Comparison of ENCODE assay signal across 18 mouse cellular contexts in the genomic region with DNA sequence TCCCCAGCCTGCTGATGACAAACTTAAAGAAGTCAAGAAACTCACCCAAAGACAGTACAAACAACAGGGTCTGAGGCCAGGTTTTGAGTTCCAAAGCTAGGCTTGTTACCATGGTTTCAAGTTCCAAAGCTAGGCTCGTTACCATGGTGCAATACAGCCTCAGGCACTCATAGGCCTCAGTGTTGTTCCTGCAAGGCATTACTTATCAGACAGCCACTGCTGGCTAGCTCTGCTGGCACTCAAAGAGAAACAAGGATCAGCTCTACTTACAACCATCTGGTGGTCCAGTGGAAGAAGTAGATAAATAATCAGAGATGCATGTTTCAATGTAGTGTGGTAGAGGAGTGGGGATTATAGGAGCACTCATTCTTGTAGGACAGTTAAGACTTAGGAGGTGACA.
DNase-seq lines count a peak whose midpoint lies in the region; ATAC-seq and TF ChIP-seq lines count a peak whose summit lies in the region.
"Had no signal": no experiment of that assay in that cellular context is flagged by ENCODE, and none has a peak within 500 bp of the region (broad histone marks: within the 10 kb centered on the region; RNA-seq: fewer than 3 reads in every experiment).

No protein-coding gene starts in this region.

- no peaks in the 10 kb centered on the region for H3K36me3 ChIP-seq in forebrain, embryonic 14.5 days (ENCODE audit: control insufficient read depth, insufficient read depth, low read length)
- H3K36me3 ChIP-seq in forebrain, embryonic 12.5 days (replicated peaks): no peaks in the 10 kb centered on the region
- H3K36me3 ChIP-seq in midbrain, embryonic 10.5 days: no peaks in the 10 kb centered on the region
- no peaks in the 10 kb centered on the region for H3K36me3 ChIP-seq in midbrain, postnatal 0 days (ENCODE audit: insufficient read depth, low read length)
- H3K36me3 ChIP-seq in embryonic facial prominence, embryonic 11.5 days (replicated peaks; ENCODE audit: control insufficient read depth, insufficient read depth, low read depth, low read length): no peaks in the 10 kb centered on the region
- H3K36me3 ChIP-seq: intestine, embryonic 15.5 days had no signal

- TF ChIP-seq CTCF in midbrain, postnatal 0 days (IDR thresholded peaks at IDR 0.05): no peak

- no peak overlapping the region for H3K4me2 ChIP-seq in forebrain, embryonic 14.5 days (ENCODE audit: low read length)
- no peak overlapping the region for H3K4me2 ChIP-seq in forebrain, embryonic 12.5 days
- H3K4me2 ChIP-seq in midbrain, postnatal 0 days (ENCODE audit: low read depth, low read length, poor library complexity, severe bottlenecking): no peak overlapping the region
- H3K4me2 ChIP-seq in embryonic facial prominence, embryonic 11.5 days (ENCODE audit: low read depth, low read length): no peak overlapping the region
- H3K4me2 ChIP-seq: heart, embryonic 11.5 days; intestine, embryonic 15.5 days had no signal

- H3K27me3 ChIP-seq in forebrain, embryonic 14.5 days (replicated peaks; ENCODE audit: control insufficient read depth, insufficient read depth, low read length): no peaks in the 10 kb centered on the region
- peaks cover 57% of the 10 kb centered on the region for H3K27me3 ChIP-seq in forebrain, embryonic 12.5 days
- peaks cover 98% of the 10 kb centered on the region for H3K27me3 ChIP-seq in midbrain, embryonic 10.5 days (ENCODE audit: low read depth, poor library complexity, severe bottlenecking)
- no peaks in the 10 kb centered on the region; the same call in 1 of the 2 replicates for H3K27me3 ChIP-seq in midbrain, postnatal 0 days (ENCODE audit: insufficient read depth, low read length)
- no peaks in the 10 kb centered on the region; the same call in 1 of the 2 replicates for H3K27me3 ChIP-seq in embryonic facial prominence, embryonic 11.5 days (ENCODE audit: control insufficient read depth, insufficient read depth, low read length)
- H3K27me3 ChIP-seq: intestine, embryonic 15.5 days had no signal

- peak; percentile 13 for DNase-seq in forebrain, embryonic 14.5 days (ENCODE audit: low spot score)
- peak; percentile 17 for DNase-seq in midbrain, embryonic 10.5 days (ENCODE audit: low spot score)
- DNase-seq in midbrain, postnatal 0 days (ENCODE audit: low spot score): no peak
- DNase-seq in embryonic facial prominence, embryonic 11.5 days (ENCODE audit: low spot score): peak; percentile 28
- no peak for DNase-seq in thymus, postnatal 0 days (ENCODE audit: low spot score)
- DNase-seq in kidney, adult 8-10 months: no peak
- DNase-seq: adrenal gland, adult 2 months; cerebellum, adult 2 months; gastrocnemius, postnatal 36 days; heart, postnatal 36 days; thymus, postnatal 36 days had no signal

- H3K27ac ChIP-seq in forebrain, embryonic 14.5 days (ENCODE audit: low read depth, low read length): no peak overlapping the region
- no peak overlapping the region for H3K27ac ChIP-seq in forebrain, embryonic 12.5 days
- H3K27ac ChIP-seq in midbrain, embryonic 10.5 days (replicated peaks): no peak overlapping the region
- H3K27ac ChIP-seq in midbrain, postnatal 0 days (ENCODE audit: low read depth, low read length): no peak overlapping the region
- H3K27ac ChIP-seq in embryonic facial prominence, embryonic 11.5 days (replicated peaks; ENCODE audit: low read depth, low read length): no peak overlapping the region
- H3K27ac ChIP-seq: intestine, embryonic 15.5 days; stomach, postnatal 0 days had no signal

- 26% methylated on average over 1 of the region's 1 CpGs for WGBS in forebrain, embryonic 14.5 days
- WGBS in forebrain, embryonic 12.5 days: 22% methylated on average over 1 of the region's 1 CpGs
- 39% methylated on average over 1 of the region's 1 CpGs for WGBS in midbrain, embryonic 10.5 days
- WGBS in midbrain, postnatal 0 days: 32% methylated on average over 1 of the region's 1 CpGs
- WGBS in embryonic facial prominence, embryonic 11.5 days: 14% methylated on average over 1 of the region's 1 CpGs

- no peak overlapping the region for H3K9ac ChIP-seq in forebrain, embryonic 14.5 days (ENCODE audit: low read length)
- no peak overlapping the region for H3K9ac ChIP-seq in forebrain, embryonic 12.5 days
- no peak overlapping the region for H3K9ac ChIP-seq in midbrain, postnatal 0 days (replicated peaks; ENCODE audit: low read length, poor library complexity, severe bottlenecking)
- H3K9ac ChIP-seq in embryonic facial prominence, embryonic 11.5 days (replicated peaks; ENCODE audit: low read length): no peak overlapping the region
- H3K9ac ChIP-seq: intestine, embryonic 15.5 days had no signal

- H3K4me1 ChIP-seq in forebrain, embryonic 14.5 days (ENCODE audit: control insufficient read depth, insufficient read depth, low read length): no peaks in the 10 kb centered on the region
- no peaks in the 10 kb centered on the region for H3K4me1 ChIP-seq in forebrain, embryonic 12.5 days
- H3K4me1 ChIP-seq in midbrain, embryonic 10.5 days: peaks cover 5% of the 10 kb centered on the region; the same call in 1 of the 2 replicates
- H3K4me1 ChIP-seq in midbrain, postnatal 0 days (ENCODE audit: insufficient read depth, low read length): no peaks in the 10 kb centered on the region
- no peaks in the 10 kb centered on the region for H3K4me1 ChIP-seq in embryonic facial prominence, embryonic 11.5 days (ENCODE audit: control insufficient read depth, insufficient read depth, low read length)
- H3K4me1 ChIP-seq: intestine, embryonic 15.5 days had no signal

- H3K4me3 ChIP-seq in forebrain, embryonic 14.5 days (ENCODE audit: low read depth, low read length): no peak overlapping the region
- no peak overlapping the region for H3K4me3 ChIP-seq in forebrain, embryonic 12.5 days (replicated peaks)
- no peak overlapping the region for H3K4me3 ChIP-seq in midbrain, embryonic 10.5 days
- H3K4me3 ChIP-seq in midbrain, postnatal 0 days (ENCODE audit: low read depth, low read length): no peak overlapping the region
- H3K4me3 ChIP-seq in embryonic facial prominence, embryonic 11.5 days (ENCODE audit: low read depth, low read length): no peak overlapping the region
- H3K4me3 ChIP-seq: erythroblast, embryonic 14.5 days; intestine, embryonic 15.5 days had no signal

- H3K9me3 ChIP-seq in forebrain, embryonic 14.5 days (replicated peaks; ENCODE audit: control insufficient read depth, low read length): no peaks in the 10 kb centered on the region
- H3K9me3 ChIP-seq in forebrain, embryonic 12.5 days: no peaks in the 10 kb centered on the region
- H3K9me3 ChIP-seq in midbrain, embryonic 10.5 days (replicated peaks): no peaks in the 10 kb centered on the region
- H3K9me3 ChIP-seq in midbrain, postnatal 0 days (ENCODE audit: low read length): no peaks in the 10 kb centered on the region
- no peaks in the 10 kb centered on the region for H3K9me3 ChIP-seq in embryonic facial prominence, embryonic 11.5 days (replicated peaks; ENCODE audit: control insufficient read depth, low read length)
- H3K9me3 ChIP-seq: intestine, embryonic 15.5 days had no signal

- no peak for ATAC-seq in forebrain, embryonic 14.5 days
- ATAC-seq in forebrain, embryonic 12.5 days (ENCODE audit: low FRiP score): no peak
- ATAC-seq in midbrain, postnatal 0 days (ENCODE audit: low FRiP score): no peak
- ATAC-seq in embryonic facial prominence, embryonic 11.5 days (replicated peaks; ENCODE audit: insufficient number of reproducible peaks, low FRiP score, low TSS enrichment, low read depth): no peak
- peak; percentile 67 for ATAC-seq in megakaryocyte progenitor cell, adult 5-6 weeks (replicated peaks; ENCODE audit: poor library complexity)
- ATAC-seq: intestine, embryonic 15.5 days; Patski had no signal

Comparison
In these comparisons a context has a peak if more than half of its experiments do, and no peak if none do; other contexts are left out.
1. DNase-seq: peak in forebrain, embryonic 14.5 days (single experiment), midbrain, embryonic 10.5 days (single experiment) and embryonic facial prominence, embryonic 11.5 days (single experiment); none in midbrain, postnatal 0 days (single experiment), thymus, postnatal 0 days (single experiment) and kidney, adult 8-10 months (0 of 2).